ENCODE assay signal across 20 mouse cellular contexts in the genomic region with DNA sequence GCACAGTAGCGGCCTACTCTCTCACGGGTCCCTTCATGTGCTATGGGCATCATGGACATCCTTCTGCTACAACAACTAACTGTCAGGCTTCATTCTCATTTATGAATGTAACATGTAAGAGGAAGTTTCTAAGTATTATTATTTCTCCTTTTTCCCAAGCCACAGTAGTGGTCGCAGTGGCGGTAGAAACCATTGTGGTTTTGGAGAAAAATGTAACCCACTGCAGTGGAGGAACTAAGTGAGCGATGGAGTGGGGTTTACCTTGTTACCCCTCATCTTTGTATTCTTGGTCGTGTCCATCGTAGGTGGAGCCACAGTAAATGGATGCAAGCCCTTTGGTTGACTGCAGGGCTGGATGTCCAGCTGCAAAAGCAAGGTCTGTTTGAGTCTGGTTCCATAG.
"Had no signal": no experiment of that assay in that cellular context is flagged by ENCODE, and none has a peak within 500 bp of the region (broad histone marks: within the 10 kb centered on the region; RNA-seq: fewer than 3 reads in every experiment).

No protein-coding gene starts in this region.

- H3K4me2 ChIP-seq: liver, embryonic 13.5 days; liver, embryonic 15.5 days; lung, embryonic 15.5 days; midbrain, embryonic 11.5 days; midbrain, embryonic 13.5 days; midbrain, embryonic 15.5 days; neural tube, embryonic 12.5 days; stomach, embryonic 15.5 days had no signal

- H3K36me3 ChIP-seq: liver, embryonic 13.5 days; liver, embryonic 15.5 days; lung, embryonic 15.5 days; midbrain, embryonic 13.5 days; midbrain, embryonic 15.5 days; neural tube, embryonic 12.5 days; stomach, embryonic 15.5 days had no signal

- H3K4me3 ChIP-seq: liver, embryonic 13.5 days; liver, embryonic 15.5 days; lung, embryonic 15.5 days; megakaryocyte, embryonic 14.5 days; midbrain, embryonic 13.5 days; midbrain, embryonic 15.5 days; neural tube, embryonic 12.5 days; stomach, embryonic 15.5 days had no signal

- H3K9me3 ChIP-seq: liver, embryonic 15.5 days; lung, embryonic 15.5 days; midbrain, embryonic 13.5 days; midbrain, embryonic 15.5 days; neural tube, embryonic 12.5 days; stomach, embryonic 15.5 days had no signal

- H3K27ac ChIP-seq: liver, embryonic 13.5 days; liver, embryonic 15.5 days; lung, embryonic 15.5 days; macrophage; midbrain, embryonic 13.5 days; midbrain, embryonic 15.5 days; neural tube, embryonic 12.5 days; stomach, embryonic 15.5 days; stomach, postnatal 0 days had no signal

- DNase-seq: liver, embryonic 13.5 days; liver, postnatal 0 days; lung, adult 2 months; lung, postnatal 14 days; lung, postnatal 36 days; right cerebral cortex, postnatal 14 days; thymus, adult 2 months; thymus, postnatal 25 days; thymus, postnatal 4 days had no signal

- ATAC-seq: liver, postnatal 0 days; lung, postnatal 0 days; midbrain, embryonic 13.5 days; midbrain, embryonic 15.5 days had no signal

- H3K9ac ChIP-seq: liver, embryonic 13.5 days; liver, embryonic 15.5 days; liver, postnatal 0 days; lung, embryonic 15.5 days; midbrain, embryonic 13.5 days; midbrain, embryonic 15.5 days; neural tube, embryonic 12.5 days; stomach, embryonic 15.5 days had no signal

- H3K4me1 ChIP-seq: liver, embryonic 13.5 days; liver, embryonic 15.5 days; lung, embryonic 15.5 days; megakaryocyte, embryonic 14.5 days; midbrain, embryonic 13.5 days; midbrain, embryonic 15.5 days; neural tube, embryonic 12.5 days; stomach, embryonic 15.5 days had no signal

- H3K27me3 ChIP-seq: liver, embryonic 13.5 days; liver, embryonic 15.5 days; lung, embryonic 15.5 days; megakaryocyte, embryonic 14.5 days; midbrain, embryonic 13.5 days; midbrain, embryonic 15.5 days; neural tube, embryonic 12.5 days; stomach, embryonic 15.5 days had no signal
